Mouse (Mus musculus) lung, postnatal 0 days (tissue): ENCODE results near the gene Tktl1. TPM values are rescaled to one million over a fixed set of nuclear protein-coding genes. Genes with fewer than 3 reads are reported as not detected.
A peak's percentile ranks its signal among the peaks of the same experiment; 100 is the strongest.

Experiments used
- ATAC-seq: fragments of 200-750 bp; cut with Nextera tagmentation; 2 replicates; pipeline ENCODE4 v1.8.0; 2017; ENCODE audit warnings: moderate library complexity
- DNase-seq: peaks from one replicate; pipeline ENCODE4 v3.0.0-alpha.2; 2016; ENCODE audit warnings: low spot score
- H3K27ac ChIP-seq: fragments of 300-500 bp; sonication (generic); 2 replicates; pipeline ENCODE4 v1.5.1; 2014; ENCODE audit warnings: antibody characterized with exemption, mild to moderate bottlenecking, low read length, mixed read lengths
- H3K27me3 ChIP-seq: fragments of 300-500 bp; sonication (generic); replicated peaks from 2 replicates; pipeline ENCODE4 v1.6.1; 2014; ENCODE audit warnings: low read length, mixed read lengths; ENCODE audit not compliant: insufficient read depth
- H3K36me3 ChIP-seq: fragments of 300-500 bp; sonication (generic); 2 replicates; pipeline ENCODE4 v1.6.1; 2014; ENCODE audit warnings: low read length, mixed read lengths; ENCODE audit not compliant: insufficient read depth
- H3K4me1 ChIP-seq: fragments of 300-500 bp; sonication (generic); 2 replicates; pipeline ENCODE4 v1.6.1; 2014; ENCODE audit warnings: antibody characterized with exemption, low read depth, low read length, mixed read lengths; ENCODE audit not compliant: insufficient read depth
- H3K4me2 ChIP-seq: fragments of 300-500 bp; sonication (generic); replicated peaks from 2 replicates; pipeline ENCODE4 v1.6.1; 2014; ENCODE audit warnings: low read depth, mild to moderate bottlenecking, low read length, moderate library complexity, mixed read lengths
- H3K4me3 ChIP-seq: fragments of 300-500 bp; sonication (generic); 2 replicates; pipeline ENCODE4 v1.5.1; 2014; ENCODE audit warnings: low read depth, low read length
- H3K9ac ChIP-seq: fragments of 300-500 bp; sonication (generic); replicated peaks from 2 replicates; pipeline ENCODE4 v1.6.1; 2014; ENCODE audit warnings: low read depth, mild to moderate bottlenecking
- H3K9me3 ChIP-seq: fragments of 300-500 bp; sonication (generic); 2 replicates; pipeline ENCODE4 v1.6.1; 2016; ENCODE audit warnings: low read length, mixed read lengths
- CTCF ChIP-seq: IDR thresholded peaks from 2 replicates; pipeline ENCODE4 v1.5.1; 2016; ENCODE audit warnings: antibody characterized with exemption, mild to moderate bottlenecking
- EP300 ChIP-seq: IDR thresholded peaks from 2 replicates; pipeline ENCODE4 v1.6.1; 2016; ENCODE audit warnings: antibody characterized with exemption, mild to moderate bottlenecking, control low read depth
- WGBS: fragments of 180-500 bp; shearing (Covaris S2); extraction: QIAGEN DNeasy Blood & Tissue Kit; methylation state at CpG from one replicate; pipeline ENCODE4 v1.1.7; 2014; 5-methylcytosine and 5-hydroxymethylcytosine counted together
- polyA plus RNA-seq: library from polyadenylated mRNA; unstranded; fragments of >200 nt; fragmentation: Nextera tagmentation; extraction: Ambion mirVana; gene quantifications from 2 replicates; pipeline ENCODE4 v1.2.1, GENCODE M21; 2015

The Tktl1 gene
- polyA plus RNA-seq, 1 experiment from 2014 or later, result not detected

DNA sequence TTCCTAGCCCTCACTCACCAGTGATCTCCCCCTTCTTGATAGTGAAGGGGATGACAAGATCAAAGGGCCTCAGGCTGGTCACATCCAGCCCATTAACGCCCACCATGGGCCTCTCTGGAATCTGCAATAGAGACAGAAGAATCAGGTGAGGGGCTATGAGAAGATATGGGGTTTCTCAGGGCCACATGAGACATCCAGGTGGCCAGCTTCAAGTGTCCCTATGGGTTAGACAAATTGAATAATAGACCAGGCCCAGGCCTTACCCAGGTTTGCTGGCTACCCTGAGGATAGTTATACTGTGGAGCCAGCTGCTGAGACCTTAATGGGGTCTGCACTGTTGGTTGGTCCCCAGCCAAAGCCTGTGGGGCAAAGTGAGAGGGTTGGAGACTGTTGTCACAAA lies 53.0 kb downstream of the Tktl1 start:
- no peak for DNase-seq
- Histone ChIP-seq H3K27me3 (no peaks in the 10 kb centered on the region), H3K9me3 (no peaks in the 10 kb centered on the region), H3K9ac (no peak overlapping the region), H3K27ac (no peak overlapping the region), H3K4me3 (no peak overlapping the region), H3K36me3 (peaks cover 9% of the 10 kb centered on the region), H3K4me2 (no peak overlapping the region), H3K4me1 (no peaks in the 10 kb centered on the region)
- ATAC-seq, result no peak
- TF ChIP-seq CTCF, result no peak
- no peak for TF ChIP-seq EP300
- 53% methylated on average over 1 of the region's 1 CpGs for WGBS

DNA sequence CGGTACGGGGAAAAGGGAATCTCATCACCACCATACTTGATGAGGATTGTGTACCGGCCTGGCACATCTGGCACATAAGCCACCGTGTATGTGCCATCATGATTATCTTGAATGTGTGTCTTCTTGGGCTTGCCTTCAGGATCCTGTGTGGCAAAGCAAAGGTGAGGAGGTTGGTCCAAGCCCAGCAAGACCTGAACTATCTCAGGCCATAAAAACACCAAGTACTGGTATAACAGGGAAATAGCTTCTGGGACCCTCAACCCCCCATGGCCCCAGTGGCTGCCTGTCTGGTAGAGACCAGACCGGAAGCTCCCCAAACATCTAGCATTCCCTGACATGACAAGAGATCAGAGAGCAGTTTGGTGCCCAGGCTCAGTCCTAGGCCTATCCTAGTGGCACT lies 56.1 kb downstream of the Tktl1 start:
- DNase-seq, result no peak
- 88% methylated on average over 5 of the region's 5 CpGs for WGBS

DNA sequence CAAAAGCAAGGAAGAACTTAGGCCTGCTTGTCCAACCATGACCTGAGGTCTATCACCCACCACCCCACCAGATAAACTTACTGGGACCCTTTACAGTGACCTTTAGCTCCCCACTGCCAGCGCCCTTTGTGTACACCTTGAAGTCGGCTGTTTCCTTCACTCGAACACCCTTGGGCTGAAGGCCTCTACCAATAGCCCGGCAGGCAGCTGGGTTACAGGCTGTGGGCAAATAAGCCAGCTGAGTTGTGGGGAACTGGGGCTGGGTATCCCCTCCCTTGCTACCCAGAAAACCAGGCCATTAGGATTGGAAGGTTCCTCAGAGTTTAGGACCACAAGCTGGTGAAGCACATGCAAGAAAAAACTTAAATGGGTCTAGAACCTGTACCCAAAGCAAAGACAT lies 63.3 kb downstream of the Tktl1 start:
- Histone ChIP-seq H3K36me3 (peaks cover 25% of the 10 kb centered on the region), H3K4me3 (no peak overlapping the region), H3K4me2 (no peak overlapping the region), H3K9ac (no peak overlapping the region), H3K27me3 (no peaks in the 10 kb centered on the region), H3K4me1 (no peaks in the 10 kb centered on the region), H3K27ac (no peak overlapping the region), H3K9me3 (no peaks in the 10 kb centered on the region)
- TF ChIP-seq CTCF, result no peak
- no peak for TF ChIP-seq EP300
- 87% methylated on average over 4 of the region's 4 CpGs for WGBS
- ATAC-seq (no peak), DNase-seq (no peak)

More for the DNA sequence above, 56.1 kb downstream of the Tktl1 start:
- H3K4me1 ChIP-seq, result no peaks in the 10 kb centered on the region
- H3K9me3 ChIP-seq, result no peaks in the 10 kb centered on the region
- no peak overlapping the region for H3K9ac ChIP-seq
- peaks cover 9% of the 10 kb centered on the region for H3K36me3 ChIP-seq
- no peaks in the 10 kb centered on the region for H3K27me3 ChIP-seq
- no peak for ATAC-seq
- no peak overlapping the region for H3K27ac ChIP-seq
- TF ChIP-seq CTCF (no peak), EP300 (no peak)
- no peak overlapping the region for H3K4me3 ChIP-seq
- no peak overlapping the region for H3K4me2 ChIP-seq

DNA sequence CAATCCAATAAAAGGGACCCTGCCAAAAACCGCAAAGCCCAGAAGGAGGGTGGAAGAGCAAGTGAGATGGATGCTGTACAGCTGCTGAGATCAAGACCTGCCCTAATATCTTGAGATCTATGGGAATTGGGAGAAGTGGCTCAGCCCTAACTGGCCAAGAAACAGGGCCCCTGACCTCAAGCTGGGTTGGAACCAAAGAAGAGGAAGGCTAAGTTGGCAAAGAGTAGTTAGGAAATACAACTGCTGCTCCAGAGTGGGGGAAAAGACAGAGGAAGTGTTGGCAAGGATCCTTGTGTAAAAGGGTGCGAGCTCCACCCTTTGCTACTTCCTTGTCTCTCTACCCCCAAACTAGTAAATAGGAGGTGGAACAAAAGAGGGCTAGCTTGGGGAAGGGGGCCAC lies 66.3 kb downstream of the Tktl1 start:
- no peak overlapping the region for H3K4me3 ChIP-seq
- H3K4me1 ChIP-seq, result no peaks in the 10 kb centered on the region
- peak overlapping the region; percentile 92 for H3K27ac ChIP-seq
- peaks cover 16% of the 10 kb centered on the region; the same call in 1 of the 2 replicates for H3K36me3 ChIP-seq
- no peaks in the 10 kb centered on the region for H3K9me3 ChIP-seq
- H3K4me2 ChIP-seq, result peak overlapping the region; percentile 51
- H3K9ac ChIP-seq, result 0 out of 2 replicates have a peak overlapping the region, but pooled peaks have one; percentile 19
- TF ChIP-seq EP300, result no peak
- no peak for TF ChIP-seq CTCF
- 31% methylated on average over 2 of the region's 2 CpGs for WGBS
- no peaks in the 10 kb centered on the region for H3K27me3 ChIP-seq
- ATAC-seq, result peak; percentile 5; the same call in 1 of the 2 replicates
- peak; percentile 73 for DNase-seq

DNA sequence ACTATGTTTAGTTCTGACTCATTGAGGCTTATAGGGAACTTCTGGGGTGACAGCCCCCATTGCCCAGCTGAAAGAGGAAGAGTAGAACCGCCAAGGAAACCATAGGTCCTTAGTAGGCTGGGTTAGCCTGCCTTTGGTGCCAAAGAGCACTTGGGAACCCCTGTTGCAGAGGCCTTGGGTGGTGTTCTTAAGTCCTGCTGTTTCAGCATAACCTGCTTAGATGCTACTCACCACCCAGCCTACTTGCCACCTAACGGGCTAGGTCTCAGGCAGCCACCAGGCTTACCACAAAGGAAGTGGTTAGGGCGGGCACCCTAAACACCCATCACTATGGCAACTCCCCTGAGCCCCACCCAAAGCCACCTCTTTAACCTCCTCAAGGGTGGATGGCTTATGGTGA lies 66.7 kb downstream of the Tktl1 start:
- DNase-seq (peak; percentile 64), ATAC-seq (peak; percentile 5; the same call in 1 of the 2 replicates)
- 34% methylated on average over 3 of the region's 3 CpGs for WGBS
- TF ChIP-seq CTCF (no peak), EP300 (no peak)
- Histone ChIP-seq H3K4me2 (peak overlapping the region; percentile 51), H3K36me3 (peaks cover 16% of the 10 kb centered on the region; the same call in 1 of the 2 replicates), H3K27me3 (no peaks in the 10 kb centered on the region), H3K4me3 (peak overlapping the region; percentile 43), H3K9ac (0 out of 2 replicates have a peak overlapping the region, but pooled peaks have one; percentile 19), H3K9me3 (no peaks in the 10 kb centered on the region), H3K27ac (peak overlapping the region; percentile 92), H3K4me1 (no peaks in the 10 kb centered on the region)

DNA sequence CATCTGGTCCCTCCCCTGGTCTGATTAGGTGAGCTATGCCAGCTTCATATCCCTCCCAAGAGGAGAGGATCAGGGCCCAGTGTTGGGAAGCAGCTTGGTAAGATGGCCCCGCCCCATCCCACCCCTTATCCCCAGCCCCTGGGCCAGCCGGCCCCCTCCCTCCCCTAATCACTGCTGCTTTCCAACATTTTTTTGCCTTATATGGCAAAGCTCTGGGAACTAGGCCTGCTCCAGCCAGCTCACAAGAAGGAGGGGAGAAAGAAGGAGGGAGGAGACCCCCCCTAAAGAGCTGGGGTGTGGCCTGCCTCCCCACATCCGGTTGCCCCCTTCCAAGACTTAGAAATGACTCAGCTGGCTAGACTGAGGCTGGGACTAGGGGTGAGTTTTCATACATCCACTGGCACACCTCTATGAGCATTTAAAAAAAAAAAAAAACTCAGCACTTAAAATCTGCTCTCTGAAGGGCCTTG lies 67.6 kb downstream of the Tktl1 start:
- peaks cover 16% of the 10 kb centered on the region; the same call in 1 of the 2 replicates for H3K36me3 ChIP-seq
- H3K27ac ChIP-seq, result peak overlapping the region; percentile 92
- TF ChIP-seq CTCF (no peak), EP300 (no peak)
- H3K9me3 ChIP-seq, result no peaks in the 10 kb centered on the region
- H3K4me2 ChIP-seq, result peak overlapping the region; percentile 51
- 0% methylated on average over 1 of the region's 3 CpGs for WGBS
- H3K9ac ChIP-seq, result no peak overlapping the region
- H3K4me1 ChIP-seq, result no peaks in the 10 kb centered on the region
- ATAC-seq (peak; percentile 50), DNase-seq (peak; percentile 92)
- peak overlapping the region; percentile 43 for H3K4me3 ChIP-seq
- no peaks in the 10 kb centered on the region for H3K27me3 ChIP-seq
